ENCODE assay signal across 8 mouse cellular contexts in the genomic region with DNA sequence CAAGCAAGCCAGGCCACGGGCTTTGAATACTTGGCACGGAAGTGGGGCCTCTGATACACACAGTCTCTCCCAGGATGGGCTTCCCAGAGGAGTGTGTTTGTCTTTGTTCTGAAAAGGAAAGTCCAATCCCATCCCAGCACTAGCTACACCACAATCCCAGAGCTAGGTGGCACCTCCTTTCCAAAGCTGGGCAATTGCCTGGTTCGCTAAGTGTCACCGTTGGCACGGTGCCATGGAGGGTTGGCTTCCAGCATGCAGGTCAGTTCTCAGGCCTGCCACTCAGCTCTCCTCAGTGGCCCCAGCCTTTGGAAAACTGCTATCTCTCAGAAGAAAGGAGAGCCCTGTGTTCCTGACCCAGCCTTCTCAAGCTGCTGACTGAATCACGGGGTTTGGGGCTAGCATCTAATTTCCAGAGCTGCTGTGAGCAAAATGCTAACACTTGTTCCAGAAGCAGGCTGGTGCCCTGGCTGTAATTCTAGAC. TPM values are rescaled to one million over a fixed set of nuclear protein-coding genes. Genes with fewer than 3 reads are reported as not detected.
DNase-seq lines count a peak whose midpoint lies in the region; ATAC-seq lines count a peak whose summit lies in the region.

No protein-coding gene starts in this region.

- H3K4me1 ChIP-seq in intestine, embryonic 15.5 days (replicated peaks), result no peaks in the 10 kb centered on the region
- peaks cover 19% of the 10 kb centered on the region for H3K4me1 ChIP-seq in midbrain, embryonic 12.5 days
- H3K4me1 ChIP-seq in stomach, embryonic 15.5 days, result no peaks in the 10 kb centered on the region

- H3K4me2 ChIP-seq in intestine, embryonic 15.5 days (replicated peaks), result no peak overlapping the region
- no peak overlapping the region for H3K4me2 ChIP-seq in midbrain, embryonic 12.5 days (replicated peaks)
- H3K4me2 ChIP-seq in stomach, embryonic 15.5 days, result no peak overlapping the region

- H3K36me3 ChIP-seq in intestine, embryonic 15.5 days, result no peaks in the 10 kb centered on the region
- no peaks in the 10 kb centered on the region for H3K36me3 ChIP-seq in midbrain, embryonic 12.5 days
- no peaks in the 10 kb centered on the region for H3K36me3 ChIP-seq in stomach, embryonic 15.5 days

- H3K27ac ChIP-seq in intestine, embryonic 15.5 days, result no peak overlapping the region
- H3K27ac ChIP-seq in midbrain, embryonic 12.5 days (replicated peaks), result peak overlapping the region; percentile 42; the same call in 1 of the 2 replicates
- peak overlapping the region; percentile 6; the same call in 1 of the 2 replicates for H3K27ac ChIP-seq in stomach, embryonic 15.5 days

- no peaks in the 10 kb centered on the region for H3K27me3 ChIP-seq in intestine, embryonic 15.5 days (replicated peaks)
- 0 out of 2 replicates have a peak, but pooled peaks cover 3% of the 10 kb centered on the region for H3K27me3 ChIP-seq in midbrain, embryonic 12.5 days
- H3K27me3 ChIP-seq in stomach, embryonic 15.5 days (replicated peaks), result no peaks in the 10 kb centered on the region

- 68% methylated on average over 6 of the region's 6 CpGs for WGBS in intestine, embryonic 15.5 days
- WGBS in midbrain, embryonic 12.5 days, result 68% methylated on average over 6 of the region's 6 CpGs
- WGBS in stomach, embryonic 15.5 days, result 54% methylated on average over 6 of the region's 6 CpGs

- H3K9ac ChIP-seq in intestine, embryonic 15.5 days, result no peak overlapping the region
- no peak overlapping the region for H3K9ac ChIP-seq in midbrain, embryonic 12.5 days (replicated peaks)
- H3K9ac ChIP-seq in stomach, embryonic 15.5 days, result no peak overlapping the region

- H3K4me3 ChIP-seq in intestine, embryonic 15.5 days (replicated peaks), result no peak overlapping the region
- H3K4me3 ChIP-seq in midbrain, embryonic 12.5 days, result no peak overlapping the region
- no peak overlapping the region for H3K4me3 ChIP-seq in stomach, embryonic 15.5 days (replicated peaks)

- ATAC-seq in intestine, embryonic 15.5 days, result peak; percentile 53; the same call in 1 of the 2 replicates
- peak; percentile 73 for ATAC-seq in midbrain, embryonic 12.5 days (ENCODE audit: low FRiP score, low read depth)
- peak; percentile 75 for ATAC-seq in stomach, embryonic 15.5 days (ENCODE audit: insufficient read depth, low FRiP score, low read depth)

- H3K9me3 ChIP-seq in intestine, embryonic 15.5 days, result no peaks in the 10 kb centered on the region
- H3K9me3 ChIP-seq in midbrain, embryonic 12.5 days, result no peaks in the 10 kb centered on the region
- no peaks in the 10 kb centered on the region for H3K9me3 ChIP-seq in stomach, embryonic 15.5 days

- DNase-seq in adrenal gland, postnatal 10 days, result peak; percentile 86
- peak; percentile 89 to 93 for DNase-seq in cerebellum, postnatal 36 days
- DNase-seq in gastrocnemius, postnatal 25 days, result peak; percentile 79
- DNase-seq in left cerebral cortex, adult 18-20 months (ENCODE audit: low spot score in 2 of 2), result peak; percentile 46 to 58
- no peak for DNase-seq in embryo, embryonic 11 days

RNA-seq across cellular contexts. Expression of gene Bod1, which starts 42.0 kb away (rescaled TPM):
- total RNA-seq in adrenal gland, postnatal 10 days (2021), result 10 to 100 TPM; 58.1 to 61.2 TPM
- total RNA-seq in gastrocnemius, postnatal 25 days (2021), result 100 to 1,000 TPM; 119 to 142 TPM
- 68.2 and 69.5 TPM in 2 replicates for polyA plus RNA-seq in intestine, embryonic 15.5 days (2015; fragmentation: Nextera tagmentation; extraction: Ambion mirVana)
- total RNA-seq in left cerebral cortex, adult 18-20 months (2021), result 100 to 1,000 TPM; 107 to 108 TPM
- polyA plus RNA-seq in midbrain, embryonic 12.5 days (2016; fragmentation: Nextera tagmentation; extraction: Ambion mirVana), result 162 and 177 TPM in 2 replicates
- polyA plus RNA-seq in stomach, embryonic 15.5 days (2015; fragmentation: Nextera tagmentation; extraction: Ambion mirVana), result 77.0 and 78.3 TPM in 2 replicates
